Mouse (Mus musculus) frontal cortex, adult (tissue): Measurements from ENCODE around the gene Gpsm2.
"Not testable (repeated sequence)": the region's sequence is repeated elsewhere in the genome, so short reads cannot be mapped to it uniquely, and the experiment has no call there.

Source experiments
- ATAC-seq: cut with Nextera tagmentation; 2 replicates; pipeline ENCODE4 v1.9.2; 2017; ENCODE audit warnings: mild to moderate bottlenecking, moderate library complexity, mixed read lengths; ENCODE audit not compliant: low TSS enrichment

The Gpsm2 gene

DNA sequence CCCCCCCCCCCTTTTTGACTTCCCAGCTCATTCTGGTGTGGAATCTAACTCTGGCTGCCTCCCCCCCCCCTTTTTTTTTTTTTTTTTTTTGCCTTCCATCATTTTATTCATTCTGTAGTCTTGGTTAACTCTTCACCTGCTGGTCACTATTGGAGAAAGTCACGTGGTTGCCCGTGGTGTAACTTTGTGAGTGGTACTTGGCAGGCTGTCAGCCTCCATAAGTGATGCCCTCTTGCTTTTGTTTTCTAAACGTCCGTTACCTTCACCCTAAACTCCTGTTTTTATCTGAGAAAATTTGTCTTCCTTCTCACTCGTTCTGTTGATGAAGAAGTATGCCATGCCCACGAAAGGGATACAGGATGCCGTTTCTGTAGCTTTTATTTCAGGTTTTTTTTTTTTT lies 66.6 kb downstream of the Gpsm2 start:
- no peak for ATAC-seq

DNA sequence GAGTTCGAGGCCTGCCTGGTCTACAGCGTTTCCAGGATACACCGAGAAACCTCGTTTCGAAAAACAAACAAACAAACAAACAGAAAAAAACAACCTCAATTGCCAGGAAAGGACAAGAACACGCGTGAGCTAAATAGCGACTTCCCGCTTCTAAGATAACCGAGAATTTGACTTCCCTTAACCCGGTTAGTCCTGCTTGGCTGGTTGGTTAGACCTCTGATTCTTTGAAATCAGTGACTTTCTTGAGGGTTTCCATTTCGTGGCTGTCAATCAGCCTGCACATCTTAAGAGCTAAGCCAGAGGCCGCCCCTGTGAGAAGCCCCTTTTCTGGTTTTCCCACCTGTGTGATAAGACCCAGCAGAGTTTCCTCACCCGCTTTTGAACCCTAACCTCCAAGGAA lies 67.5 kb downstream of the Gpsm2 start:
- ATAC-seq, result no peak

DNA sequence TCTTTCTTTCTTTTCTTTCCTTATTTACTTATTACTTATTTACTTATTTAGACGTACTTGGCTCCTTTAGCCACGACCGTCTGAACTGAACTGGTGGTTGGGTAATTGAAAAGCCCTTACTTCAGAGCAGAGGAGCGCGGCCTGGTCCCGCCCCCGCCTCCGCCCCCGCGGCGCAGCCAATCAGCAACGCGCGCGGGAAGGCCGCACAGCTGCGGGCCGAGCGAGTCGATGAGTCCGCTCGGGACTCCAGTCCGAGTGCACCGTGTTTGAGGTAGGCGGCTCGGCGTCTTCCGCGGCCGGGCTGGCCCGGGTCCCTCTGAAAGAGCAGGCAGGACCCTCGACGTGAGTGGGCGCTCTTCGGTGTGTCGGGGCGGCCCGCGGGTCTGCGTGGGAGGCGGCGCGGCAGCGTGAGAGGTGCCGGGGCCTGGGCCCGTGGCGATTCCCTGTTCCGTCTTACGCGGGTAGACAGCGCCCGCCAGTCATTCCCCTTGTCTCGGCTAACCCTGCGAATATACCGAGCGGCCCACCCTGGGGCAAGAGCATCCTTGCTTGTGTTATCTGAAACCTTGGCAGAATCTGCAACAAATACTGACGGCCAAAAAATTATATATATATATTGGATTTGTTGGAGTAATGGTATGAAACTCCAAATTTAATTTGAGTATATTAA lies 68.3 kb downstream of the Gpsm2 start, which contains the start of gene Clcc1:
Clcc1 (plus strand) TSS at position 204 of the 670 bp plus-strand sequence.
- ATAC-seq, result peak; percentile 93

DNA sequence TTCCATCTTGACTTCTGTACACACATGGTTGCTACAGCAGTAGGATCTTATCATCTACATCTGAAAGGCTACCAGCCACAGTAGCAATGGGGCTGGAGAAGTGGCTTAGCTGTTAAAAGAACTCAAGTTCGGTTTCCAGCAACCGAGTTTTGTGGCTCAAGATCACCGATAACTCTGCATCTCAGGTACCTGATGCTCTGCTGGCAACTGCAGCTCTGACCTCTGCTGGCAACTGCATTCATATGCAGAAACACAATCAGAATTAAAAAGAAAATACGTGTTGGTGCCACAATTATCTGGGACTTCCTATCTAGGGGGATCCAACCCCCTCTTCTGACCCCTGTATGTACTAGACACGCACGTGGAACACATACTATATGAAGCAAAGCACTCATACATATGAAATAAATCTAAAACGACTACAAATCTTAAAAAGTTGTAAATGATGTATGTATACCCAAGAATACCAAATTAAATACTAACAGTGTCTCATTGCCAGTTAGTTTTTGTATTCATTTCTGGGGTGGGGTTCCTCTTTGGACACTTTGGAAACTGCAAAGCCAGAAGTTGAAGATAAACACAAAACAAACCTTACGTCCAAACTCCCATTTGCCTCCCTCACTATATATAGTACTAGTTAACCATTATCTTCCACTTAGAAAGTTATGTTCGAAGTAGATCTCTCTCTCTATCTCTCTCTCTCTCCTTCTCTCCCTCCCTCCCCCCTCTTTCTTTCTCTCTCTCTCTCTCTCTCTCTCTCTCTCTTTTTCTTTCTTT lies 69.1 kb downstream of the Gpsm2 start:
- no peak for ATAC-seq

DNA sequence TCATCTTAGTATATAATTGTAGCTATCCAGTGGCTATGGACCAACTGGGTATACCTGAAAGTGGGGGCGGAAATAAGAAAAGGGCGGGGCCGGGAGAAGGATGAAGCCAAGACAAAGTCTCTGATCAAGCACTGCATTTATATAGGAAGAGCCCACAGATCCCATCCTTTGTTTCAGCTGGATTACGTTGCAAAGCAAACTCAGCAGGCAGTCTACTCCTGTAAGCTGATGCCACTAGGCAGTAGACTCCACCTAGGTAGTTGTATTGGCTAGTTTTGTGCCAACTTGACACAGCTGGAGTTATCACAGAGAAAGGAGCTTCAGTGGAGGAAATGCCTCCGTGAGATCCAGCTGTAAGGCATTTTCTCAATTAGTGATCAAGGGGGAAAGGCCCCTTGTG lies 74.4 kb downstream of the Gpsm2 start:
- not testable (repeated sequence) for ATAC-seq

DNA sequence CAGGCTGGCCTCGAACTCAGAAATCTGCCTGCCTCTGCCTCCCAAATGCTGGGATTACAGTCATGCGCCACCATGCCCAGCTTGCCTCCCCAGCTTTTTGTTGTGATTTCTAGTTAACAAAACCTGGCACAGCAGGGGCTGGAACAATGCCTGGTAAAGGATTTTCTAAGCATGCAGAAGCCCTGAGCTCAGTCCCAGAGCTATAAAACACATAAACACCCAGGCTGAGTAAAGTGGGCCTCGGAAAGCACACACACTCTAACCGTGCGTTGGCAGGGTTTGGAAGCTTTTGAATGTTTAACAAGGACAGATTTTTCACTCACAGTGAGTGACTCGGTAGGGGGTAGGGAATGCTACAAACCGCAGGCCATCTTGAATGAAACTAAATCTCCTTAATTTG lies 76.1 kb downstream of the Gpsm2 start:
- ATAC-seq, result peak; percentile 82

DNA sequence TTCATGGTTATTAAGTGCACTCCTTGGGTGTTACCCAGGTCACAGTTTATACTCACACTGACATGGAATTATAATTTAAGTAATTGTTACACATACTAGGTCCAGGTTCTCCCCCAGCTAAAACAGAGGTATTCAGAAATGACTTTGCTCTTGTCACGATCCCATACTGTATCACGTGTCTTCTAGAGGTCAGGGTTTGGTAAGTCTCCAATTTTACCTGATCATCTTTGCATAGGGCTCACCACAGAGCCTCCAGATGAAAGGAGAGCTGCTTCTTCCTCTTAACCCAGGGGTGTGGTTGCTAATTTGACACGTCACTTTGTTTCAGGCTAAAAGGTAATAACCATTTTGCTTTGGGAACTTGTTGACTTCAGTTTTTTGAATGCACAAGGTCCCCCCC lies 77.3 kb downstream of the Gpsm2 start:
- ATAC-seq, result no peak

DNA sequence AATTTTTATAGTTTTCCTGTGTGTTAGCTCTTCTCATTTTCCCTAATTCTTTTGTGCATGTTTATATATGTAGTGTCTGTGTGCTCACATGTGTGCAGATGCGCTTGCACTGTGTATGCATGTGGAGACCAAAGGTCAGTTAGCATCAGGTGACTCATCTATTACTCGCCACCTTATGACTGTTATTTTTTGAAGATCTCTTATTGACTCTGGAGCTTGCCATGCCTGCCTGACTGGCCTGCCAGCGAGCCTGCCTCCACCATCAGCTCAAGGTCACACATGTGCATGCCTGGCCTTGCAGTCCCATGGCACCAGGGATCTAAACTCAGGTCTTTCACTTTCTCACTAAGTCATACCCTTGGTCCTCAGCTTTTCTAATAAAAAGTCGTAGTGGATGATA lies 81.1 kb downstream of the Gpsm2 start:
- no peak for ATAC-seq

DNA sequence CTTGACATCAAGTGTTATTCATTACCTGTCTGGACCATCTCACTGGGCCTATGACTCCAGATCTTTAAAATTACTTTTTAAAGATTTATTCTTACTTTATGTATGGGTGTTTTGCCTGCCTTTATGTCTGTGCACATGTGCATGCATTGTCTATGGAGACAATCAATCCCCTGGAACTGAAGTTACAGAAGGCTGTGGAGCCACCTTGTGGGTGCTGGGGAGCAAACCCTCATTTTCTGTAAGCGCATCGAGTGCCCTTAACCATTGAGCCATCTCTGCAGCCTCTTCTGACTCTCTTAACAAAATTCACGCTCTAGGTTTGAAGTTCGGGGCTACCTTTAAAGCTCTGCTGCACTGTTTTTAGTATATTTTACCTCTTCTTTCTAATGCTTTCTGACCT lies 82.7 kb downstream of the Gpsm2 start:
- no peak for ATAC-seq

DNA sequence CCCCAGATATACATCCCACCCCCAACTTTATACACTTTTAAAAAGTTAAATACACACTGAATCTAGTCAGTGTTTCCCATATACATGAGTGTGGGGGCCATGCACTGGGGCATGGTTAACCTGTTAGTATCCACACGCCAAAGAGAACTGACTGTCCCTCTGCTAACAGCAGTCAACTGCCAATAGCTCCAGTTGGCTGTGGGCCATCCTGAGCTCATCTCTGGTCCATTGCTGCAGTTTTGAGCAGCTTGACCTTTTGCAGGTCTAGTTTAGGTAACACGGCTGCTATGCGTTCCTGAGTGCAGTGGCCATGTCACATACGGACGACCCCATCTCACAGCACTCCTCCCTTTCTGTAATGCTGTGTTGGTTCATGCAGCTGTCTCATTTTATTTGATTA lies 87.3 kb downstream of the Gpsm2 start:
- ATAC-seq, result no peak
